In the genomic region with DNA sequence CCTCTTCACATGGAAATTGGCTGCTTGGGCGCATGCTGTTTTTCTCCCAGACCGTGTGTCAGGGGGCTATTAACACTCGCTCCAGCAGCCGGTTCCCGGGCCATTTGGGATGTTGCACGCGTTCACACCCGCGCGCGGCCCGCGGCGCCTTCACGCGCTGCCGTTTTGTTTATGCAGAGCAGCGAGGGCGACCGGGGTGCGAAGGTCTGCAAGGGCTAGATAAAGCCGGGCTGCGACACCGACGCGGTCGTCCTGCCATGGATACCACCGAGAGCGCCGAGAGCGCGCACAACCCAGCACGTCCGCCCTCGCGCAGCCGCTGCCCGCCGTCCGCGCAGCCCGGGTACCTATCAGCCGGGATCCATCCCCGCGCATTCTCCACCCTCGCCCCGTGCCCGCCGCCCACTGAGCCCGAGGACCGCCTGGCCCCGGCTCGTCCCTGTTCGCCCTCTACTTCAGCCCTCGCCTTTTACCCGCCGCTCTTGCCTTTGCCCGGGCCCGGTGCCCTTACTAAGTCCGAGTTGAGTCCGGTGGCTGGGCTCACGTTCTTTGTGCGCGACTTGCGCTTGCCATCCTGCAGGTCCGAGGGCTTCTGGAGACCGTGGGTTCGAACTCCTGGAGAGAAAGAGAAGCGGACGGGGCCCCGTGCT, we compare ENCODE assay signal across 8 mouse cellular contexts. TPM values are rescaled to one million over a fixed set of nuclear protein-coding genes. Genes with fewer than 3 reads are reported as not detected.
DNase-seq lines count a peak whose midpoint lies in the region; ATAC-seq lines count a peak whose summit lies in the region.

A gene (plus strand): TSS at position 250 of the 650 bp plus-strand sequence.

- H3K4me2 ChIP-seq in midbrain, embryonic 14.5 days (ENCODE audit: low read length) = peak within 1 kb of the TSS; percentile 82

- peak within 1 kb of the TSS; percentile 59 for H3K4me3 ChIP-seq in midbrain, embryonic 14.5 days (replicated peaks; ENCODE audit: low read depth, low read length)

- H3K27me3 ChIP-seq in midbrain, embryonic 14.5 days (ENCODE audit: control insufficient read depth, insufficient read depth, low read length) = peaks cover 15% of the 10 kb centered on the region; the same call in 1 of the 2 replicates

- peak; percentile 3 for DNase-seq in kidney, postnatal 14 days
- DNase-seq in kidney, adult 18-20 months = no peak
- peak; percentile 73 for DNase-seq in cerebellum, adult 8-10 months
- DNase-seq in forelimb bud, embryonic 11.5 days (ENCODE audit: low read depth, low spot score) = peak; percentile 24
- peak; percentile 33 to 56 for DNase-seq in layer of hippocampus, postnatal 25 days (ENCODE audit: extremely low spot score in 1 of 2, low spot score in 1 of 2)
- peak; percentile 80 for DNase-seq in midbrain, embryonic 14.5 days
- no peak for DNase-seq in ovary, adult 18-20 months (ENCODE audit: low spot score)

- 0 out of 2 replicates have a peak, but pooled peaks cover 3% of the 10 kb centered on the region for H3K4me1 ChIP-seq in midbrain, embryonic 14.5 days (ENCODE audit: control insufficient read depth, insufficient read depth, low read length)

- under 1% methylated on average over 71 of the region's 71 CpGs for WGBS in midbrain, embryonic 14.5 days

- H3K36me3 ChIP-seq in midbrain, embryonic 14.5 days (ENCODE audit: control insufficient read depth, insufficient read depth, low read length) = no peaks in the 10 kb centered on the region

- peak within 1 kb of the TSS; percentile 73 for H3K9ac ChIP-seq in midbrain, embryonic 14.5 days (replicated peaks; ENCODE audit: low read length)

- ATAC-seq in midbrain, embryonic 14.5 days (ENCODE audit: low FRiP score, low TSS enrichment) = peak; percentile 84
- ATAC-seq in erythroblast, adult 5-6 weeks (replicated peaks; ENCODE audit: low FRiP score, poor library complexity, severe bottlenecking) = no peak

- H3K27ac ChIP-seq in midbrain, embryonic 14.5 days (replicated peaks; ENCODE audit: low read depth, low read length) = peak within 1 kb of the TSS; percentile 73

- H3K9me3 ChIP-seq in midbrain, embryonic 14.5 days (ENCODE audit: control insufficient read depth, low read length) = no peaks in the 10 kb centered on the region

RNA-seq across cellular contexts. Expression of the gene that starts here (rescaled TPM):
- 10 to 100 TPM; 10.7 TPM for total RNA-seq in layer of hippocampus, postnatal 25 days (2021)
- 9.9 and 12.8 TPM in 2 replicates for polyA plus RNA-seq in midbrain, embryonic 14.5 days (2014; fragmentation: Nextera tagmentation; extraction: Ambion mirVana)
- not detected in 2 replicates for total RNA-seq in erythroblast, adult 5-6 weeks (2015; ENCODE audit: low replicate concordance)
- total RNA-seq in erythroblast, adult 5-6 weeks (2017; ENCODE audit: low replicate concordance) = not detected in 2 replicates

Comparison
In these comparisons a context has a peak if more than half of its experiments do, and no peak if none do; other contexts are left out.
1. RNA of the gene that starts here (total RNA-seq): 10.7 TPM in layer of hippocampus, postnatal 25 days; not detected in erythroblast, adult 5-6 weeks; every median in the first group is over 10 times any median in the second.
2. DNase-seq: peak in kidney, postnatal 14 days (single experiment), cerebellum, adult 8-10 months (single experiment), forelimb bud, embryonic 11.5 days (single experiment), layer of hippocampus, postnatal 25 days (2 of 2) and midbrain, embryonic 14.5 days (single experiment); none in kidney, adult 18-20 months (single experiment) and ovary, adult 18-20 months (single experiment).